Mouse (Mus musculus) hindbrain, embryonic 16.5 days (tissue): ENCODE data around the gene Serhl. TPM values are rescaled to one million over a fixed set of nuclear protein-coding genes. Genes with fewer than 3 reads are reported as not detected.

ENCODE experiments used
- ATAC-seq: fragments of 200-750 bp; cut with Nextera tagmentation; 2 replicates; pipeline ENCODE4 v1.8.0; 2017; ENCODE audit warnings: moderate TSS enrichment, moderate library complexity
- H3K27ac ChIP-seq: fragments of 300-500 bp; sonication (generic); 2 replicates; pipeline ENCODE4 v1.5.1; 2014; ENCODE audit warnings: low read depth, mild to moderate bottlenecking, control low read depth, low read length, moderate library complexity
- H3K27me3 ChIP-seq: fragments of 300-500 bp; sonication (generic); replicated peaks from 2 replicates; pipeline ENCODE4 v1.6.1; 2014; ENCODE audit warnings: low read length; ENCODE audit not compliant: control insufficient read depth, insufficient read depth
- H3K36me3 ChIP-seq: fragments of 300-500 bp; sonication (generic); 2 replicates; pipeline ENCODE4 v1.6.1; 2014; ENCODE audit warnings: mild to moderate bottlenecking, low read length, moderate library complexity, mixed read lengths; ENCODE audit not compliant: control insufficient read depth, insufficient read depth
- H3K4me1 ChIP-seq: fragments of 300-500 bp; sonication (generic); 2 replicates; pipeline ENCODE4 v1.6.1; 2014; ENCODE audit warnings: low read depth, low read length; ENCODE audit not compliant: control insufficient read depth, insufficient read depth
- H3K4me2 ChIP-seq: fragments of 300-500 bp; sonication (generic); 2 replicates; pipeline ENCODE4 v1.6.1; 2014; ENCODE audit warnings: mild to moderate bottlenecking, low read length, control low read depth, moderate library complexity
- H3K4me3 ChIP-seq: fragments of 300-500 bp; sonication (generic); 2 replicates; pipeline ENCODE4 v1.5.1; 2014; ENCODE audit warnings: mild to moderate bottlenecking, low read length, control low read depth, moderate library complexity
- H3K9ac ChIP-seq: fragments of 300-500 bp; sonication (generic); 2 replicates; pipeline ENCODE4 v1.6.1; 2014; ENCODE audit warnings: low read depth, mild to moderate bottlenecking, control low read depth, low read length, moderate library complexity
- H3K9me3 ChIP-seq: fragments of 300-500 bp; sonication (generic); 2 replicates; pipeline ENCODE4 v1.6.1; 2014; ENCODE audit warnings: mild to moderate bottlenecking, low read length, moderate library complexity; ENCODE audit not compliant: control insufficient read depth
- WGBS: fragments of 180-500 bp; shearing (Covaris S2); extraction: QIAGEN DNeasy Blood & Tissue Kit; methylation state at CpG from one replicate; pipeline ENCODE4 v1.1.7; 2014; 5-methylcytosine and 5-hydroxymethylcytosine counted together
- polyA plus RNA-seq: library from polyadenylated mRNA; unstranded; fragments of >200 nt; fragmentation: Nextera tagmentation; extraction: Ambion mirVana; gene quantifications from 2 replicates; pipeline ENCODE4 v1.2.1, GENCODE M21; 2015

Gene Serhl
- polyA plus RNA-seq, 1 experiment from 2014 or later, result 34.2 TPM

GRCm38 (mm10) chr15:83071752-83072151, 17.6 kb upstream of the Serhl start:
- H3K9me3 ChIP-seq, result no peaks in the 10 kb centered on the region
- no peak overlapping the region for H3K4me2 ChIP-seq
- WGBS, result 87% methylated on average over 5 of the region's 5 CpGs
- no peak overlapping the region for H3K27ac ChIP-seq
- no peaks in the 10 kb centered on the region for H3K36me3 ChIP-seq
- no peak for ATAC-seq
- no peaks in the 10 kb centered on the region for H3K27me3 ChIP-seq
- H3K4me1 ChIP-seq, result no peaks in the 10 kb centered on the region; the same call in 1 of the 2 replicates
- no peak overlapping the region for H3K9ac ChIP-seq
- H3K4me3 ChIP-seq, result no peak overlapping the region

GRCm38 (mm10) chr15:83074179-83074578, 15.1 kb upstream of the Serhl start:
- no peaks in the 10 kb centered on the region for H3K27me3 ChIP-seq
- ATAC-seq, result no peak
- WGBS, result 68% methylated on average over 4 of the region's 4 CpGs
- no peaks in the 10 kb centered on the region; the same call in 1 of the 2 replicates for H3K4me1 ChIP-seq
- H3K36me3 ChIP-seq, result no peaks in the 10 kb centered on the region
- no peak overlapping the region for H3K9ac ChIP-seq
- H3K4me3 ChIP-seq, result no peak overlapping the region
- no peak overlapping the region for H3K4me2 ChIP-seq
- no peak overlapping the region for H3K27ac ChIP-seq
- no peaks in the 10 kb centered on the region for H3K9me3 ChIP-seq

- Histone ChIP-seq H3K4me3 (no peak overlapping the region), H3K9ac (no peak overlapping the region), H3K27ac (no peak overlapping the region), H3K27me3 (no peaks in the 10 kb centered on the region), H3K9me3 (no peaks in the 10 kb centered on the region), H3K4me2 (no peak overlapping the region), H3K36me3 (no peaks in the 10 kb centered on the region), H3K4me1 (no peaks in the 10 kb centered on the region)
- ATAC-seq, result no peak
- 68% methylated on average over 27 of the region's 27 CpGs for WGBS
Observed at GRCm38 (mm10) chr15:83075607-83076525, 13.4 kb upstream of the Serhl start.

GRCm38 (mm10) chr15:83083530-83083929, 5.8 kb upstream of the Serhl start:
- Histone ChIP-seq H3K9ac (no peak overlapping the region), H3K27ac (no peak overlapping the region), H3K27me3 (no peaks in the 10 kb centered on the region), H3K4me1 (peaks cover 9% of the 10 kb centered on the region), H3K4me2 (peak overlapping the region; percentile 48), H3K36me3 (no peaks in the 10 kb centered on the region), H3K4me3 (no peak overlapping the region), H3K9me3 (no peaks in the 10 kb centered on the region)
- 46% methylated on average over 5 of the region's 5 CpGs for WGBS
- ATAC-seq, result peak; percentile 44; the same call in 1 of the 2 replicates

- H3K36me3 ChIP-seq, result no peaks in the 10 kb centered on the region
- peak overlapping the region; percentile 12; the same call in 1 of the 2 replicates for H3K4me3 ChIP-seq
- no peaks in the 10 kb centered on the region for H3K27me3 ChIP-seq
- peak; percentile 63 for ATAC-seq
- peak overlapping the region; percentile 48 for H3K4me2 ChIP-seq
- H3K4me1 ChIP-seq, result peaks cover 13% of the 10 kb centered on the region
- peak overlapping the region; percentile 51; the same call in 1 of the 2 replicates for H3K27ac ChIP-seq
- no peaks in the 10 kb centered on the region for H3K9me3 ChIP-seq
- 21% methylated on average over 13 of the region's 13 CpGs for WGBS
- peak overlapping the region; percentile 43 for H3K9ac ChIP-seq
Observed at GRCm38 (mm10) chr15:83084022-83084640, 5.2 kb upstream of the Serhl start.

GRCm38 (mm10) chr15:83085901-83086300, 3.4 kb upstream of the Serhl start:
- Histone ChIP-seq H3K9ac (no peak overlapping the region), H3K36me3 (no peaks in the 10 kb centered on the region), H3K4me2 (no peak overlapping the region), H3K4me3 (no peak overlapping the region), H3K4me1 (peaks cover 15% of the 10 kb centered on the region), H3K27ac (no peak overlapping the region), H3K27me3 (no peaks in the 10 kb centered on the region), H3K9me3 (no peaks in the 10 kb centered on the region)
- WGBS, result 32% methylated on average over 7 of the region's 7 CpGs
- ATAC-seq, result no peak

- WGBS, result 84% methylated on average over 13 of the region's 13 CpGs
- no peak for ATAC-seq
- Histone ChIP-seq H3K9ac (no peak overlapping the region), H3K9me3 (no peaks in the 10 kb centered on the region), H3K4me2 (no peak overlapping the region), H3K27me3 (no peaks in the 10 kb centered on the region), H3K4me1 (peaks cover 15% of the 10 kb centered on the region), H3K36me3 (no peaks in the 10 kb centered on the region), H3K27ac (no peak overlapping the region), H3K4me3 (no peak overlapping the region)
Observed at GRCm38 (mm10) chr15:83086636-83087328, 2.5 kb upstream of the Serhl start.

- Histone ChIP-seq H3K4me1 (peaks cover 15% of the 10 kb centered on the region), H3K9ac (no peak overlapping the region), H3K27ac (no peak overlapping the region), H3K4me2 (peak overlapping the region; percentile 34), H3K36me3 (no peaks in the 10 kb centered on the region), H3K27me3 (no peaks in the 10 kb centered on the region), H3K9me3 (no peaks in the 10 kb centered on the region), H3K4me3 (no peak overlapping the region)
- 9% methylated on average over 24 of the region's 27 CpGs for WGBS
- no peak for ATAC-seq
Observed at GRCm38 (mm10) chr15:83088495-83089428, 544 bp upstream of the Serhl start.
